Mouse (Mus musculus) heart, adult 2 months (tissue): Measurements from ENCODE around the gene Magix. TPM values are rescaled to one million over a fixed set of nuclear protein-coding genes. Genes with fewer than 3 reads are reported as not detected.

Experiments used
- DNase-seq, 2 experiments: peaks; one replicate each; pipeline ENCODE4 v3.0.0; 2021
- H3K27ac ChIP-seq: fragments of 200-600 bp; 2 replicates; pipeline ENCODE4 v1.8.1; 2022
- H3K27me3 ChIP-seq: fragments of 200-500 bp; 2 replicates; pipeline ENCODE4 v1.6.1; 2012; ENCODE audit warnings: mild to moderate bottlenecking, low read length, inconsistent platforms, mixed read lengths; ENCODE audit not compliant: control insufficient read depth, insufficient read depth
- H3K36me3 ChIP-seq: fragments of 200-500 bp; 2 replicates; pipeline ENCODE4 v1.6.1; 2012; ENCODE audit warnings: low read length, inconsistent platforms; ENCODE audit not compliant: control insufficient read depth, insufficient read depth
- H3K4me1 ChIP-seq: fragments of 200-500 bp; 2 replicates; pipeline ENCODE4 v1.6.1; 2011; ENCODE audit warnings: low read length; ENCODE audit not compliant: control insufficient read depth, insufficient read depth
- H3K4me3 ChIP-seq: fragments of 200-600 bp; 2 replicates; pipeline ENCODE4 v1.8.1; 2022
- H3K79me2 ChIP-seq: fragments of 200-500 bp; replicated peaks from 2 replicates; pipeline ENCODE4 v1.6.1; 2012; ENCODE audit warnings: mild to moderate bottlenecking, inconsistent platforms, low read length, moderate library complexity, mixed read lengths; ENCODE audit not compliant: control insufficient read depth, insufficient read depth
- H3K9ac ChIP-seq: fragments of 200-500 bp; 2 replicates; pipeline ENCODE4 v1.6.1; 2012; ENCODE audit warnings: low read depth, mild to moderate bottlenecking, control low read depth, inconsistent platforms, low read length, mixed read lengths
- CTCF ChIP-seq: fragments of 200-600 bp; IDR thresholded peaks from 2 replicates; pipeline ENCODE4 v1.8.1; 2022; ENCODE audit warnings: antibody characterized with exemption, mild to moderate bottlenecking, moderate library complexity
- EP300 ChIP-seq: fragments of 200-500 bp; IDR thresholded peaks from 2 replicates; pipeline ENCODE4 v1.6.1; 2011; ENCODE audit warnings: low read depth, low read length, control low read depth; ENCODE audit not compliant: insufficient read depth
- POLR2A ChIP-seq: fragments of 200-500 bp; IDR thresholded peaks from 2 replicates; pipeline ENCODE4 v1.6.1; 2011; ENCODE audit warnings: mild to moderate bottlenecking, low read depth, low read length, control low read depth; ENCODE audit not compliant: insufficient read depth
- WGBS: fragments of 180-500 bp; shearing (Covaris S2); methylation state at CpG from one replicate; pipeline ENCODE4 v1.1.7; 2018; 5-methylcytosine and 5-hydroxymethylcytosine counted together
- intact Hi-C: fragments of 180-260 bp; cut with DNase I; formaldehyde crosslinking; loops from one replicate; pipeline ENCODE4 v1.15.1; 2025
- polyA plus RNA-seq: library from polyadenylated mRNA; depleted of rRNA; stranded (reverse); fragments of >200 nt; gene quantifications from 2 replicates; pipeline ENCODE4 v1.2.3, GENCODE M21; 2012
- total RNA-seq, 2 experiments: library from RNA; stranded (reverse); gene quantifications; 2 replicates each; pipeline ENCODE4 v1.2.3; 2021

Magix gene
- total and polyA plus RNA-seq, 3 experiments: 23.1 to 37.5 (median 32.5) TPM

GRCm38 (mm10) chrX:7664791-7665190 is 16.3 kb downstream of the Magix start:
- Histone ChIP-seq H3K79me2 (no peaks in the 10 kb centered on the region), H3K4me3 (no peak overlapping the region), H3K4me1 (peaks cover 8% of the 10 kb centered on the region), H3K36me3 (peaks cover 25% of the 10 kb centered on the region), H3K27me3 (no peaks in the 10 kb centered on the region), H3K9ac (no peak overlapping the region), H3K27ac (peak overlapping the region; percentile 82)
- intact Hi-C loops: no loop called here
- TF ChIP-seq EP300 (peak; percentile 74; the same call in 1 of the 2 replicates), POLR2A (0 out of 2 replicates have a peak, but pooled peaks have one; percentile 25), CTCF (no peak)
- WGBS: 66% methylated on average over 11 of the region's 11 CpGs
- peak in 1 of 2 experiments; percentile 73 for DNase-seq

GRCm38 (mm10) chrX:7662936-7663335 is 18.1 kb downstream of the Magix start:
- peaks cover 28% of the 10 kb centered on the region for H3K36me3 ChIP-seq
- no peak for DNase-seq
- H3K27me3 ChIP-seq: no peaks in the 10 kb centered on the region
- peaks cover 11% of the 10 kb centered on the region for H3K4me1 ChIP-seq
- no peaks in the 10 kb centered on the region for H3K79me2 ChIP-seq
- intact Hi-C loops: no loop called here
- H3K4me3 ChIP-seq: no peak overlapping the region
- no peak overlapping the region for H3K9ac ChIP-seq
- WGBS: 53% methylated on average over 3 of the region's 3 CpGs
- no peak for TF ChIP-seq POLR2A
- no peak for TF ChIP-seq EP300
- no peak for TF ChIP-seq CTCF
- H3K27ac ChIP-seq: peak overlapping the region; percentile 82

GRCm38 (mm10) chrX:7661086-7661485 is 20.0 kb downstream of the Magix start:
- peaks cover 27% of the 10 kb centered on the region for H3K36me3 ChIP-seq
- H3K79me2 ChIP-seq: no peaks in the 10 kb centered on the region
- H3K4me3 ChIP-seq: no peak overlapping the region
- TF ChIP-seq POLR2A (no peak), CTCF (no peak), EP300 (no peak)
- peak in 1 of 2 experiments; percentile 14 for DNase-seq
- peak overlapping the region; percentile 10; the same call in 1 of the 2 replicates for H3K9ac ChIP-seq
- WGBS: 43% methylated on average over 4 of the region's 4 CpGs
- intact Hi-C loops: no loop called here
- no peaks in the 10 kb centered on the region for H3K27me3 ChIP-seq
- peaks cover 11% of the 10 kb centered on the region for H3K4me1 ChIP-seq
- H3K27ac ChIP-seq: peak overlapping the region; percentile 70

GRCm38 (mm10) chrX:7658785-7659589 is 22.1 kb downstream of the Magix start:
- Histone ChIP-seq H3K4me1 (peaks cover 9% of the 10 kb centered on the region), H3K27me3 (no peaks in the 10 kb centered on the region), H3K27ac (peak overlapping the region; percentile 87), H3K9ac (peak overlapping the region; percentile 42), H3K79me2 (no peaks in the 10 kb centered on the region), H3K4me3 (peak overlapping the region; percentile 56; the same call in 1 of the 2 replicates), H3K36me3 (peaks cover 18% of the 10 kb centered on the region)
- no peak for TF ChIP-seq CTCF
- TF ChIP-seq EP300: 0 out of 2 replicates have a peak, but pooled peaks have one; percentile 46
- WGBS: 43% methylated on average over 11 of the region's 11 CpGs
- intact Hi-C loops: no loop called here
- peak in 1 of 2 experiments; percentile 70 for DNase-seq

- Histone ChIP-seq H3K4me3 (peak overlapping the region; percentile 56), H3K4me1 (peaks cover 6% of the 10 kb centered on the region), H3K27ac (peak overlapping the region; percentile 87), H3K79me2 (no peaks in the 10 kb centered on the region), H3K27me3 (no peaks in the 10 kb centered on the region), H3K36me3 (peaks cover 16% of the 10 kb centered on the region), H3K9ac (peak overlapping the region; percentile 85)
- 21% methylated on average over 15 of the region's 15 CpGs for WGBS
- intact Hi-C loops: no loop called here
- TF ChIP-seq EP300 (no peak), CTCF (no peak), POLR2A (peak; percentile 81)
- DNase-seq: peak; percentile 67 to 77
Measured at GRCm38 (mm10) chrX:7658031-7658784, 22.8 kb downstream of the Magix start.
